Comparison of ENCODE assay signal across 12 mouse cellular contexts in genomic region chr4:130005593-130005992, GRCm38 (mm10). TPM values are rescaled to one million over a fixed set of nuclear protein-coding genes. Genes with fewer than 3 reads are reported as not detected.
DNase-seq lines count a peak whose midpoint lies in the region; TF ChIP-seq lines count a peak whose summit lies in the region.
"Had no signal": no experiment of that assay in that cellular context is flagged by ENCODE, and none has a peak within 500 bp of the region (broad histone marks: within the 10 kb centered on the region; RNA-seq: fewer than 3 reads in every experiment).

No protein-coding gene starts in this region.

- TF ChIP-seq POLR2A in thymus, adult 2 months (IDR thresholded peaks at IDR 0.05; ENCODE audit: control insufficient read depth, extremely low read depth, insufficient read depth, low read length, poor library complexity) = no peak

- WGBS in thymus, adult 2 months = 85% methylated on average over 9 of the region's 9 CpGs

- H3K27me3 ChIP-seq in thymus, adult 2 months (ENCODE audit: control insufficient read depth, insufficient read depth, low read length) = no peaks in the 10 kb centered on the region; the same call in 1 of the 2 replicates

- H3K4me1 ChIP-seq in thymus, adult 2 months (replicated peaks; ENCODE audit: control insufficient read depth, insufficient read depth, low read length) = peaks cover 8% of the 10 kb centered on the region

- H3K4me3 ChIP-seq in thymus, adult 2 months (ENCODE audit: control insufficient read depth, insufficient read depth, low read length) = no peak overlapping the region
- H3K4me3 ChIP-seq: lung, embryonic 15.5 days; myocyte had no signal

- intact Hi-C loops in left cerebral cortex, postnatal 14 days (cut with DNase I) = no loop called here

- TF ChIP-seq CTCF in thymus, adult 2 months (IDR thresholded peaks at IDR 0.05; ENCODE audit: borderline replicate concordance, control insufficient read depth, extremely low read depth, insufficient read depth, low read length, poor library complexity) = no peak

- DNase-seq in cerebellum, postnatal 10 days = peak; percentile 68 to 79
- no peak for DNase-seq in cerebellum, adult 8-10 months
- DNase-seq in left cerebral cortex, postnatal 14 days (ENCODE audit: low spot score in 2 of 2) = peak; percentile 44 to 75
- DNase-seq in left cerebral cortex, adult 11 months (ENCODE audit: low spot score) = no peak
- DNase-seq in thymus, postnatal 14 days = peak; percentile 30
- no peak for DNase-seq in thymus, adult 2 months
- no peak for DNase-seq in yolk sac, embryonic 10.5 days (ENCODE audit: low spot score)
- DNase-seq in ovary, adult 18-20 months (ENCODE audit: low spot score) = no peak
- DNase-seq: adrenal gland, postnatal 36 days; cerebellum, adult 18-20 months had no signal

- H3K36me3 ChIP-seq in thymus, adult 2 months (ENCODE audit: control insufficient read depth, insufficient read depth, low read length) = no peaks in the 10 kb centered on the region
- H3K36me3 ChIP-seq: lung, embryonic 15.5 days had no signal

- no peak overlapping the region for H3K27ac ChIP-seq in thymus, adult 2 months (ENCODE audit: control insufficient read depth, insufficient read depth, low read length)
- H3K27ac ChIP-seq: lung, embryonic 15.5 days had no signal

RNA-seq across cellular contexts. Expression of gene Adgrb2, which starts 20.9 kb away (rescaled TPM):
- 100 to 1,000 TPM; 352 to 365 TPM for total RNA-seq in left cerebral cortex, postnatal 14 days (2021)
- 5.8 and 6.7 TPM in 2 replicates for polyA plus RNA-seq in thymus, adult 2 months (2012; rRNA removed)

RNA-seq across cellular contexts. Expression of gene Col16a1, which starts 42.0 kb away (rescaled TPM):
- 10 to 100 TPM; 12.2 to 17.8 TPM for total RNA-seq in left cerebral cortex, postnatal 14 days (2021)
- 2.6 and 4.4 TPM in 2 replicates for polyA plus RNA-seq in thymus, adult 2 months (2012; rRNA removed)

Comparison
In these comparisons a context has a peak if more than half of its experiments do, and no peak if none do; other contexts are left out.
1. DNase-seq: peak in cerebellum, postnatal 10 days (2 of 2), left cerebral cortex, postnatal 14 days (2 of 2) and thymus, postnatal 14 days (single experiment); none in cerebellum, adult 8-10 months (single experiment), left cerebral cortex, adult 11 months (single experiment), thymus, adult 2 months (single experiment), yolk sac, embryonic 10.5 days (single experiment) and ovary, adult 18-20 months (single experiment).